Mouse (Mus musculus) erythroid progenitor cell, adult 5-6 weeks (primary cell): ENCODE measurements around the gene Acaca. TPM values are rescaled to one million over a fixed set of nuclear protein-coding genes. Genes with fewer than 3 reads are reported as not detected.

ENCODE experiments used
- ATAC-seq: replicated peaks from 2 replicates; pipeline ENCODE4 v1.8.0; 2016; ENCODE audit warnings: moderate number of reproducible peaks, mild to moderate bottlenecking, moderate TSS enrichment, inconsistent platforms; ENCODE audit not compliant: poor library complexity, low FRiP score, severe bottlenecking
- total RNA-seq, 2 experiments: library from RNA; stranded (forward) in 1 of 2; stranded (reverse) in 1 of 2; fragments of 150-400 nt in 1 of 2; fragments of 186-747, 209-891 nt in 1 of 2; gene quantifications; 2 replicates each; pipeline versions ENCODE4 v1.2.3 to v1.2.4; 2015 to 2017; ENCODE audit warnings: low replicate concordance in 2 of 2

Gene Acaca
- total RNA-seq, 2 experiments from 2014 or later: 2.7 to 5.9 TPM

DNA sequence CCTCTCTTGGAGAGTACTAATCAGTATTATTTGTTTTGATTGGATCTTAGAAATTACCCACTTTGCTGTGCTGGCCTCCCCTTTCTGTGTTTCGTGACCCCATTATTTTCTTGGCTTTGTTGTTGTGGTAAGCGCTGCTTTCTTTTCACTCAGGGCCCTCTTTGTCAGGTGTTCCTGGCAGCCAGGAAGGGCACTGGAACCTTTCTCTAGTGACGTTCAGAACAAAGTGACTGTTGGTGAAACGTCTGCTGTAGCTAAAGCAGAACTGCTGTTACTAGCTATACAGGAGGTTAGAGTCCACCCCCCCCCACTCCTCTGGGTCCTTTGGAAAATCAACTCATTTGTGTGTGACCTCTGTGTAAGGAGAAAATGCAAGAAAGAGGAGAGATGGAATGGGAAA, 76.3 kb downstream of the Acaca start:
- ATAC-seq: no peak

DNA sequence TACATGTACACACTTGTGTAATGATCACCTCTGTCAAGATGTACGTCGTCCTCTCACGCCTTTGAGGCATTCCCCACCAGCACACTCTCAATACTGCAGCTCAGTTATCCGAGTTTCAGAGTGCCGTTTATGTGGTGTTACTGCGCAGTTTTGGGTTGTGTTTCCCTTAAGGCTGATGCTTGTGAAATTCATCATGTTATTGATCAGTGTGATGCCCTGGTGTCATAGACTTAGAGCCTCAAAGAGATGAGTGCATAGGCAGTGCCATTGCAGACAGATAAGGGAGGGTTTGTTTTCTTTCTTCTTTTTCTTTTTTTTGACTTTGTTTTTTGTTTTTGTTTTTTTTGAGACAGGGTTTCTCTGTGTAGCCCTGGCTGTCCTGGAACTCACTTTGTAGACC, 81.4 kb downstream of the Acaca start:
- ATAC-seq: no peak

DNA sequence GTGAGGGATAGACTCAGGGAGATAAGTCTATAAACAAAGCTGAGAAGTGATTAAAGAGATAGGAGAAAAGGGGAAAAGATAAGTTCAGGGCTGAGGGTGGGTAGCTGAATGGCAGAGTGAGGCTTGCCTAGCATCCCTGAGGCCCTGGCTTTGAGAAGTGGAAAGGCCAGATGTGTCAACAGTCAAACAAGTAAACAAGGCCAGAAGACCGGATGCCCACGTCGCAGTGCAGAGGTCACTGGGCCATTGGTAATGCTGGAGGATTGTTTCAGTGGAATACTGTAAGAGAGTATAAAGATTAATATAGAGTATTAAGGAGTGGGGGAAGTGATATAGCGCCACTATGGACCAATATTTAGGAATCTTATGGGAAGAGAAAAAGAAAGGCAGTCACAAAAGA, 89.5 kb downstream of the Acaca start:
- ATAC-seq: no peak

DNA sequence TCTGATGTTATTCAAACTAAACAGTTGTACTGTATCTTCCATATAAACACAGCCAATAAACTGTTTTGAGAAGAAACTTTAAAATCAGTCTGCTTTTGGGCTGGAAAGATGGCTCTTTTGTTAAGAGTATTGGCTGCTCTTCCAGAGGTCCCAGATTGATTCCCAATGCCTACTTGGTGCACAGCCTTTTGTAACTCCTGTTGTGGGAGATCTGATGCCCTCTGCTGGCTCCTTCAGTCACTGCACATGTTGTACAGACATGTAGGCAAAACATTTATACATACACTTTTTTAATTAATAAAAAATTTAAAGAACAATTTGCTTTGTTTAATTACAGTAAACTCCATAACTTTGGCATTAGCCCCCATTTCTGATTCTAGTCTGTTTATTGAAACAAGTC, 114.1 kb downstream of the Acaca start:
- ATAC-seq: 0 out of 2 replicates have a peak, but pooled peaks have one; percentile 52

DNA sequence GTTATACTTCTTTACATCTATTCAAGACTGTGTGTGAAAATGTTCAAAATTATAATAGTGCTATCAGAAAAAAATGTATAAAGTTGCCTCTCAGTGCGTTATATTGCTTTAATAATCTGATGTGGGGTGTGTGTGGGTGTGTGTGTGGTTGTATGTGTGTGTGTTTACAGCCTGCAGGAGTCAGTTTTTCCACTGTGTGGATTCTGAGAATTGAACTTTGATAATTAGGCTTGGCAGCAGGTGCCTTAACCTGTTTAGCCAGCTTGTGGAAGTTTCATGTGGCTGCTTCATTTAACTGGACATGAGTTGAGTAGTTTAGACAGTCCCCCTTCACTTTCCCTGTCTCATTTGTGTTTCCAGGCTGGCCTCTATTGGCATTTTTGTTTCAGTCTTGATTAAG, 117.9 kb downstream of the Acaca start:
- no peak for ATAC-seq

DNA sequence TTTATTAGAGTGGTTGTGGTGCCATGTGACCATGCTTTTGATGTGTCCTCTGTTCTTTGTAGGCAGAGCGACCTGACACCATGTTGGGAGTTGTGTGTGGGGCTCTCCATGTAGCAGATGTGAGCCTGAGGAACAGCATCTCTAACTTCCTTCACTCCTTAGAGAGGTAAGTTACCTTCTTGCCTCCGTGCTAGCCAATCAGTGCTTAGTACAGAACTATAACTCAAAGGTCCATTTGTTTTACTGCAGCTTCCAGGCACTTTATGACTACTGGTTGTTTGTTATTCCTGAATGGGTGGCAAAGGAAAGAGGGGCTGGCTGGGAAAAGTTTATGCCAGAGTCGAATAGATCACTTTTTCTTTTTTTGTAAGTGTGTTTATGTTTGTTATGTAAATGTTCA, 121.7 kb downstream of the Acaca start:
- ATAC-seq: no peak

DNA sequence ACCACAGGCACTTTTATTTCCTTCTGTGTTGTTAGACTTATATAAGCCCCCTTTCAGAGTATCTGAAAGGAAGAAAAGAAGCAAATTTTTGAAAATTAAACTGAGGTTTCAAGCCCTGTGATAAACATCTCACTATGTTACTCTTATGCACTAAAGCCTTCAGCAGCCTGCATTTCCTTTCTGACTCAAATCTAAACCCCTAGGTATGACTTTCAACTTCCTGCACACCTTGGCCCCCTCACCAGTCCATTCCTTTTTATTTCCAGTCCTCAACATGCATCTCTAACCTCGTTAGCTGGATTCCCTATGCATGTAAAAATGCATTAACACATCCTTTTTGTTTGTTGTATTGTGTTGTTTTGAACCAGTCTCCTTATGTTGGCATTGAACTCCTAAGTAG, 123.0 kb downstream of the Acaca start:
- no peak for ATAC-seq

DNA sequence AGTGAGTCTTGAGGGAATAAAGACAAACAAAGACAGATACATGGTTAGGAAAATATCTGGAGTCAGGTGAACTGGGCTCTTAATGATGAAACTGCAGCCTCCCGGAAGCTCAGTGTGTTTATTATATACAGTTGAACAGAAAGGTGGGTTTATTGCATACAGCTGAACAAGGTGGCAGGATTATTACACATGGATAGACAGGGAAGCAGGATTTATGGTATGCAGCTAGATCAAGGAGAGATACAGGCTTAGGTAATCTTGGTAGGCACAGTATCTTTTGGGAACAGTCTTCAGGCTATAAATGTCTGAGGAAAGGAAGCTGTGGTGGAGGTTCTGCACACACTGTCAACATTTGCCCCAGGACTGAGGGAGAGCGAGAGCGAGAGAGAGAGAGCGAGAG, 126.4 kb downstream of the Acaca start:
- ATAC-seq: no peak

DNA sequence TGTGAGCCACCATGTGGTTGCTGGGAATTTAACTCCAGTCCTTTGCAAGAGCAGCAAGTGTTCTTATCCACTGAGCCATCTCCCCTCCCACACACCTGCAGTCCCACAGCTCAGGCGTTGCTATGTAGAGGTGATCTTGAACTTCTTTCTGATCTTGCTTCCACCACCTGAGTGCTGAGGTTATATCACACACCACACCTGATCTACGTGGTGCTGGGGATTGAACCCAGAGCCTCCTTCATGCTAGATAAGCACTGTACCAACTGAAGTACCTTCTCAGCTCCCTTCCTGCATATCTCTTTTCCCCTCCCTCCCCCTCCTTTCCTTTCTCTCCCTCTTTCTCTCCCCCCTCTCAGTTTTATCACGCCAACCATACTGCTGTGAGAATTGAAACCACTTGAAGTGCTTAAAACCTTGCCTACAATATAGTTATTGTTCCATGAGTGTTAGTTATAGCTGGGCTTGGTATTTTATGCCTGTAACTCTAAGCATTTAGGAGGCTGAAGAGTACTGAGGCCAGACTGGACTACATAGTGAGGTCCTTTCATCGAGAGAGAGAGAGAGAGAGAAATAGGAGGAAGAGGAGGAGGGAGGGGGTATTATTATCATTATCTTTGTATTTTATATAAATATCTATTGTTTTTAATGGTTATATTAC, 128.7 kb downstream of the Acaca start:
- no peak for ATAC-seq

DNA sequence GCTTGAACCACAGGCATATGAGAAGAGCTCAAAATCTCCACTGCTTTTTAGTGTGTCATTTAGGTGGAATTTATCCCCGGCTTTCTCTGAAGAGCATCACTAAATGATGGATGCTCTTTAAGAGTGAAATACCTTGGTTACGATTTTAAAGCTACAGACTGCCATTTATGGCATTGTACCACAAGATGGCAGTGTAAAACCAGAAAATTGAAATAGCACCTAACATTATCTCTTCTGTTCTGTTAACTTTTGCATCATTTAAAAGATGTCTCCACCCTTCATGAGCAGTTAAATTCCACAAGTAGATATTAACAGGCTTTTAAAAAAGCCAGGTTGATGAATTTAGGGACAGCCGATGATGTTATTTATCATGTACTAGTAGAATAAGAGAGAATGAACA, 135.0 kb downstream of the Acaca start:
- no peak for ATAC-seq

DNA sequence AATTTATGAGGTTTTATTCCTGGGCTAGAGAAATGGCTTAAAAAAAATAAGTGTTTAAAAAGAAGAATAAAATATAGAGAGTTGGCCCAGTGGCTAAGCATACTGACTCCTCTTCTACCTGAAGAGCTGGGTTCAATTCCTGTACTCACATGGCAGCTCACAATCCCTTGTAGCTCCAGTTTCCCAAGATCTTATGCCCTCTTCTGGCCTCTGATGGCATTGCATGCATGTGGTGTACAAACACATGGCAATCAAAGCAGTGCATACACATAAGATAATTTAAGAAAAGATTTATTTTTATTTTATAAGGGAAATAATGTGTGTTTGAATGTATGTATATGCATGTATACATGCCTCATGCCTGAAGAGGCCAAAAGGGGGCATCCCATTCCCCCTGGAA, 138.6 kb downstream of the Acaca start:
- no peak for ATAC-seq

DNA sequence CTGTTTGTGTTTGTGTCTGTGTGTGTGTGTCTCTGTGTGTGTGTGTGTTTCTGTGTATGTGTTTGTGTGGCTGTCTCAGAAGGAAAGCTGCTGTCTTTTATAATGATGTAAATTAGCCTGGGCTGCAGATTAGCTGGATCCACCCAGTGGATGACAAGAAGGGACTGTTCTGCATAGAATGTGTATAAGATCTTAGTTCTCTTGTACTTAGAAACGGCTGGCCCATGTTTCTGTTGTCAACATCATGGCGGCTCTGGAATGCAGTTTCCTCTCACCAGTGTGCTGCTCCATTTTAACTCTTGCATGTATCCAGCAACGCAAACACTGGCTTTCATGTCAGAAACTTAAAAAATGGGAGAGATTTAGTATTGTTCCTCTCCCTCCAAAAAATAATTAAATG, 141.0 kb downstream of the Acaca start:
- no peak for ATAC-seq

DNA sequence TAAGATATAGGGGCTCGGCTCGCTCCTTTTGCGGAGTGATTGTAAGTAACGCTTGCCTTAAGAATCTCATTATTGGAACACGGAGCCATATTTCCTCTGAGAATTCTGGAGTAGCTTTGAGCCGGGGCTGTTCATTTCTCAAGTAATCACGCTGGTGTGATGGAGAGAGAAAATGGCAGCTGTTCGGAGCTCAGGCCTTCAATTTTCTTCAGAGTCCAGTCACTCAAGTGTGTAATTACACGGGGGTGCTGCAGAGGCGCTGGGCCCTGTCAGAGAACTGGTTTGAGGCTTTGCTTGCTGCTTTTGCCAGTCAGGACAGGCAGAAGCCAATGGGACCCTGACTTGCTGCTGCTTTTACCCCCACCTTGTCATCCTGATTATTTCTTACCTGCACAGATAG, 142.5 kb downstream of the Acaca start:
- ATAC-seq: no peak

DNA sequence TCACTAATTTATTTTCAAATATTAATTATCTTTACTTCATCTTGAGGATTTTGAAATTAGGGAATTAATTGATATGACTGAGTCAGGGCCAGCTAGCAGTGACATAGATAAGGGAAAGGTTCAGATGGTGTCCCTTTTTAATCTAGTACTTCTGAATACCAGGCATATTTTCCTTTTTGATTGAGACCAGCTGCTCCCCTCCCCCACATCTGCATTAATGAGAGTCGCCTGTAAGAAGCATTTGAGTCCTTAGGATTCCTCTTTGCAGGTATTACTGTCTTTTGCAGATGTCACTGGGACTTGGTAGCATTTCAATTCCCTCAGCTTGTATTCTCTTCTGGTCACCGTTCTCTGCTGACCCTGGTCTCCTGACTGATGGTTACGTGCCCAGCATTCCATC, 143.1 kb downstream of the Acaca start:
- no peak for ATAC-seq

DNA sequence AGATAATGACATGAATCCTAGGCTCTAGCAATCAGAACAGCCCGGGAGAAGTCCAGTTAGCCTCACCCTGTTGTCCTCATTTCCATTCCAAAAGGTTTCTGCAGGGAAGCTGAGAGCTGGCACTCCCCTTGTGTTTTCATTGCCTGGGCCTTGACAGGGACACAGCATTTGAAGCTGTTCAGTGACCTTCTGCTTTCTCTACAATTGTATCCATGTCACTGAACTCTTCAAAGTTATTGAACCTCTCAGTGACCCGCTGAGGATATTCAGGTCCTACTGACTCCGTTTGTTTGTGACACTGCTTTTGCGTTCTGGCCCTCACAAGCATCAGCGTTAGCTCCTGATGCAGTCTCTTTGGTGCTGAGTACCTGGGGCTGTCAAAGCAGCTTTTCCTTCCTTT, 147.5 kb downstream of the Acaca start:
- no peak for ATAC-seq

DNA sequence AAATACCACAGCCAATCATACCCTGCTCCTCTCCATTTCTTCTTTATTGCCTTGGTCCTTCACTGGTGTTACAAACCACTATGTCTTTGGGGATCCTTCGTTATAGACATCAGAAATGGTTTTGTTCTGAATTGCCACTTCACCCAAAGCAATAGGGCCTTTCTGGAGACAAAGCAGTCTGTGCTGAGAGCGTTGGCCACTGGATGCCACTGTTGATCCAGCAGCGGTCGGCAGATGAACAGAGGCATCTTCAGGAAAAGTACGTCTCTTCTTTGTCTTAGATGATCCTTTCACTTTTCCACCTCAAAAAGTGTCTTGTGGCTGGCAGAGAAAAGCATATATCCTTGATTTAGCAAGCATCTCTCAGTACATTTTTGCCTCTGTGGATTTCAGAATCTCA, 151.8 kb downstream of the Acaca start:
- no peak for ATAC-seq

DNA sequence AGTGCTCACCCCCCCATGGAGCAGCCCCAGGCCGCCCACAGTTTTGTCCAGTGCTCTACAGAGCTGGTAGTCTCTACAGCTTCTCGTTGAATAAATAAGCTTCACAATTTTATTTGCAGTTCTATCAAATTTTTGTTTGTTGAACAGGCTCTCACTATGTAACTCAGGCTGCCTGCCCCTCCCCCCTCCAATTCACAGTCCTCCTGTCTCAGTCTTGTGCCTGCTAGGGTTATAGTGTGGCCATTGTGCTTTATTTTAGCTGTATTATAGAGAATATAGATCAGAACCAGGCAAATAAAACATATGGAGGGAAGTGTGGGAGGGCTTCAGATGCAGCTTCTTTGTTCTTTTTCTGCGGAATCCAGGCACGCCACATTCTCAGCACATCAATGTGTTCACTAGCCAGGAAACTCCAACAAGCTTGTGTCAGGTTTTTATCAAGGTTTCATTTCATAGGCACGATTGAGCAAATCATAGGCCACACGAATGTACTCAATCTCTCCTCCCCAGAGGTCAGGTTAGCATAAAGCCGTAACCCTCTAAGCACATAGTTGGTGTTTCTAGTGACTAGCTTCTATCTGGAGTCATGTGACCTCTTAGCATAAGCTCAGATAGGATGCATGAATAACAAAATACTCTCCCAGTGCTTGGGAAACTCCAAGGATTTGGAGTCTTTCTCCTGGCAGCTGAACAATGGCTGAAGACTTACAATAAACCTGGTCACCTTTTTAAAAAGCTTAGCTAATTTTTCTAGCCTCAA, 153.7 kb downstream of the Acaca start:
- ATAC-seq: no peak

DNA sequence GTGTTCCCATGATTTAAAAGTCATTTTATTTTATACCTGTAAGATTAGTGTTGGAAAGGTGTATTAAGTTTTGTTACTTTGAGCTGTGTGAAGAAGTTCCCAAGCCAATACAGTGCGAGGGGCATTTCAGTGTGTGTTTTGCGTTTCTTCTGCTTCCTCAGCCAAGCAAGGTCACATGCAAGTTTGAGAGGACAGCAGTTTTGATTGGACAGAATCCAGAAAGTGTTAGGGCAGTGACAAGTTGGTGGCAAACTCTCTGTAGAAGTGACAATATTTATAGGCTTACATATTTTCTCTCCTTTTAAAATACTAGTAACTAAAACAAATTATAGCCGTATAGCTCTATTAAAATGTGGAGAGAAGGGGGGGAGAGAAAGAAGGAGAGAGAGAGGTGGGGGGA, 161.3 kb downstream of the Acaca start:
- no peak for ATAC-seq

DNA sequence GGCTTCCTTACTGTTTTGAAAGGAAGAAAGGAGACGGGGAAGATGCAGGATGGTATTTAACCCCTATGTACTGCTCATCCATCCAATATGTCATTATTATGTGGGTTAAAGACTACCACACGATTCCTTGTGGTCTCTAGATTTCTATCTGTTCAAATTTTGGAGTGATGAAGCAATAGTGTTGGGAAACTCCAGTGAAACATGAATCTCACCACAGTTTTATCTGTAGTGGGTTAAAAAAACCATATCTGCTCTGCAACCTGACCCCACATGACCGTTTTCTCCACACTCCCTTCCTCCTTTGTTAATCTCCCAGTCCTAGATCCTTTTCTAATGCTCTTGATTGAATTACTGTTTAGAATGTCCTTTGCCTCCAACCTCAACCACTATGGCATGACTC, 163.1 kb downstream of the Acaca start:
- no peak for ATAC-seq

DNA sequence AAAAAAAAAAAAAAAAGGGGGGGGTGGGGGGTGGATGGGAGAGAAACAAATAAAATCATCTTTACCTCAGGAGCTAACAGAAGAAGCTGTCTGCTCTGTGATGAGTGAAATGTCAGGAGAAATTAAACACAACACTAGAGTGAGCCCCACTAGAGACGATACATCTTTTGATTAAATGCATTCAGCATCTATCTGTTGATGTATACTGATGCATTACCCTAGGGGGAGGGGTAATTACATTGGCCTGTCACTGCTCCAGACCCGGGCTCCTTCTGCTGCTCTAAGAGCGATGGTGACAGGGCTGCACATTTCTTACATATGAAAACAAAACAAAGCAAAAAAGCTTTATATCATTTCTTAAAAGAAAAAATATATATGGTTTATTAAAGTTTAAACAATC, 163.8 kb downstream of the Acaca start:
- no peak for ATAC-seq

DNA sequence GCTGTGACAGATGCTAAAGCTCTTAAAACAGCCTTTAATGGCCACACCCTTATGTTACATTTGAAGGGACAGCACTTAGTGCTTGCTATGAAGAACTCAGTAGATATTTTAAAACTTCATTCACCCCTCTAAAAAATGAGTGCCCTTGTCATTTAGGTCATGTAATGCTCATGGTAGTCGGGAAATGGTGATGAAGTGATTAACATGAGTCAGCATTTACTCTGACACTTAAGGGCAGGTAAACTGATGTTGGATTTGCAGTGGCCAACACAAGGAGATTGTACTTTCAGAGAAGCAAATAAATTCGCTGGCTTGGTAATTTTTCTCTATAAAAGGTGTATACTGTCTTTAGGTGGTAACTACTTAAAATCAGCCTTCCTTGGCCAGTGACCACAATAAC, 166.9 kb downstream of the Acaca start:
- no peak for ATAC-seq

DNA sequence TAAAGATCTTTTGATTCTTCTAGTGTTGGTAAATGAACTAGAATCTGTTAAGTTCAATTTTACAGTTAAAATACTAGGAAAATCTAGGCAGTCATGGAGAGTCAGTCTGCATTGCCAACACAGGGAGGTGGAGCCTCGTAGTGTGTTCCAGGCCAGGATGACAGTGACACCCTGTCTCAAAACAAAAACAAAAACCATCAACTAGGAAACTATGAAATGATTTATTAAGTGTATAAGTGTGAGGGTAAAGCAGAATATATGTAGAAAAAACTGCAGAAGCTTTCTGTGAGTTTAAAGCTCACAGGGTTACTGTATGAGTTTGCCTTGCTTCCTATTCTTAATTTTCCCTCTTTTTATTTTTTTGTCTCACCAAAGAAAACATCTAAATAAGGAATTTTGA, 176.0 kb downstream of the Acaca start:
- ATAC-seq: no peak
